Mouse (Mus musculus) thymus, adult 2 months (tissue): ENCODE measurements around the gene Hoxa5.

Experiments
- CTCF ChIP-seq: fragments of 200-500 bp; IDR thresholded peaks from 2 replicates; pipeline ENCODE4 v1.5.1; 2012; ENCODE audit warnings: mild to moderate bottlenecking, control low read depth, low read length, moderate library complexity, borderline replicate concordance; ENCODE audit not compliant: control insufficient read depth, poor library complexity, insufficient read depth; ENCODE audit errors: extremely low read depth
- POLR2A ChIP-seq: fragments of 200-500 bp; IDR thresholded peaks from 2 replicates; pipeline ENCODE4 v1.6.1; 2012; ENCODE audit warnings: mild to moderate bottlenecking, low read length, control low read depth, moderate library complexity; ENCODE audit not compliant: control insufficient read depth, poor library complexity, insufficient read depth; ENCODE audit errors: extremely low read depth

- TF ChIP-seq CTCF (no peak), POLR2A (no peak)
Measured at GRCm38 (mm10) chr6:52196811-52197210, 7.6 kb downstream of the Hoxa5 start.
